Mouse (Mus musculus) gastrocnemius, postnatal 25 days (tissue): ENCODE measurements around the gene Rpl3. TPM values are rescaled to one million over a fixed set of nuclear protein-coding genes. Genes with fewer than 3 reads are reported as not detected.

Experiments used
- DNase-seq: peaks from one replicate; pipeline ENCODE4 v3.0.0; 2022
- total RNA-seq, 2 experiments: library from RNA; stranded (reverse); gene quantifications; 1 replicate in 1 of 2; 2 replicates in 1 of 2; pipeline ENCODE4 v1.2.3; 2021

Gene Rpl3
- total RNA-seq, 2 experiments from 2014 or later, result 48.4 to 80.1 TPM

GRCm38 (mm10) chr15:80066538-80066937 lies 25.1 kb downstream of the Rpl3 start:
- no peak for DNase-seq

- no peak for DNase-seq
These were observed 26.3 kb downstream of the Rpl3 start for GRCm38 (mm10) chr15:80065414-80065813.

- DNase-seq, result no peak
These were observed 26.7 kb downstream of the Rpl3 start for GRCm38 (mm10) chr15:80064965-80065364.

- DNase-seq, result no peak
These were observed 28.8 kb downstream of the Rpl3 start for GRCm38 (mm10) chr15:80062821-80063220.

- DNase-seq, result no peak
These were observed 29.3 kb downstream of the Rpl3 start for GRCm38 (mm10) chr15:80062339-80062738.

- DNase-seq, result no peak
These were observed 30.6 kb downstream of the Rpl3 start for GRCm38 (mm10) chr15:80061071-80061550.

- DNase-seq, result no peak
These were observed 31.2 kb downstream of the Rpl3 start for GRCm38 (mm10) chr15:80060356-80061070.

- no peak for DNase-seq
These were observed 32.1 kb downstream of the Rpl3 start for GRCm38 (mm10) chr15:80059606-80060005.

GRCm38 (mm10) chr15:80058151-80058550 lies 33.5 kb downstream of the Rpl3 start:
- DNase-seq, result no peak

GRCm38 (mm10) chr15:80054034-80054710 lies 37.5 kb downstream of the Rpl3 start:
- DNase-seq, result peak; percentile 87

GRCm38 (mm10) chr15:80053381-80054033 lies 38.2 kb downstream of the Rpl3 start:
- DNase-seq, result no peak

GRCm38 (mm10) chr15:80051782-80052181 lies 39.9 kb downstream of the Rpl3 start:
- no peak for DNase-seq

GRCm38 (mm10) chr15:80051092-80051761 lies 40.4 kb downstream of the Rpl3 start:
- DNase-seq, result no peak

- DNase-seq, result peak; percentile 69
These were observed 41.6 kb downstream of the Rpl3 start for GRCm38 (mm10) chr15:80050093-80050492.

GRCm38 (mm10) chr15:80047973-80048372 lies 43.7 kb downstream of the Rpl3 start:
- no peak for DNase-seq

- no peak for DNase-seq
These were observed 44.4 kb downstream of the Rpl3 start for GRCm38 (mm10) chr15:80047242-80047641.

GRCm38 (mm10) chr15:80045749-80046148 lies 45.9 kb downstream of the Rpl3 start:
- no peak for DNase-seq

GRCm38 (mm10) chr15:80044249-80044648 lies 47.4 kb downstream of the Rpl3 start:
- no peak for DNase-seq

- DNase-seq, result no peak
These were observed 49.5 kb downstream of the Rpl3 start for GRCm38 (mm10) chr15:80042152-80042551.

- no peak for DNase-seq
These were observed 53.6 kb downstream of the Rpl3 start for GRCm38 (mm10) chr15:80038110-80038391.

GRCm38 (mm10) chr15:80037255-80038109 lies 54.2 kb downstream of the Rpl3 start:
- no peak for DNase-seq
